Mouse (Mus musculus): ENCODE results near the gene Cmas. TPM values are rescaled to one million over a fixed set of nuclear protein-coding genes. Genes with fewer than 3 reads are reported as not detected.

The Cmas gene
- total and polyA plus RNA-seq, 3 experiments = 11.7 to 35.9 (median 35.0) TPM

DNA sequence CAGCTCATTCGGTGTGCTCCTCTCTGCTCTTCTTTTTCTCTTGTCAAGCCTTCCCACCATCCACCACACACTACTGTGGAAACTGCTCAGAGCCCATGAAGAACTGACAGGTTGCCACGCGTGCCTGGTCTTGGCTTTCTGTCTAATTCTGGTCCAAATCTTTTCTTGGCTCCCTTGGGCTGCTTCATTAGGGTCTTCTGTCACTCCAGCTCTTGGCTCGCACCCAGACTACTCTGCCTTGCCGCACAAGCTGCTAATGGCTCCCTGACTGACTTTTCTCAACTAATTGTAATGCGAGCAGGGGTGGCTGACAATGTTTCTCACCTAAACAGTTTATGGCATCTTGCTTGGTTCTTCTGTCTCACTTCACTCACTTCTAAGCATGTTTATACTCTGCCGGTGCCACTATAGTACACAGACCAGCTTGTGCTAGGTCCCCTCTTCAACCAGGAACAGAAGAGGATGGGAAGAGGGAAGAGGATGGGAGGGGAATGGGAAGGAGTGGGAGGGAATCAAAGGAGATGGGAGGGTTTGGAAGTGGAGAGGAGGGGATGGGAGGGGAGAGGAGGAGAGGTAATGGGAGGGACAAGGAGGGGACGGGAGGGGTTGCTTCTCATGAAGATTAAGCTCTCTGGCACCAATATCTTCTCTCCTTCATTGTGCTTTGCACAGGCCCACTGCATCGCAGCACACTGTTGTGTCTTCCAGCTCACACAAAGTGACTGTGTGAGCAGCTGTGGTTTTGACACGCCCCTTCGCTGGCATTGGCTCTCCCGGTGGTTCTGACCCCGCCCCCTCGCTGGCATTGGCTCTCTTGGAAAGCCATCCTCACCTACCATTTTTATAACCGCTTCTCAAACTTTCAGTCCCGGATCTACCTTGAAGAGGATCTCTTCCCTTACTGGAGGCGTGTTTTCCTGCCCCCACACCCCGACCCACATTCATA lies 31.8 kb downstream of the Cmas start:
- Histone ChIP-seq H3K9ac (ENCODE audit: low read depth, low read length) (no peak overlapping the region), H3K4me1 (ENCODE audit: control insufficient read depth, insufficient read depth, low read length) (no peaks in the 10 kb centered on the region), H3K27ac (no peak overlapping the region), H3K79me2 (replicated peaks; ENCODE audit: control insufficient read depth, insufficient read depth, low read length) (no peaks in the 10 kb centered on the region), H3K36me3 (ENCODE audit: control insufficient read depth, insufficient read depth, low read length) (no peaks in the 10 kb centered on the region), H3K27me3 (ENCODE audit: control insufficient read depth, insufficient read depth, low read length) (no peaks in the 10 kb centered on the region), H3K4me3 (no peak overlapping the region)
- intact Hi-C loops (cut with DNase I) = no loop called here
- 51% methylated on average over 18 of the region's 18 CpGs for WGBS
- DNase-seq = no peak
- TF ChIP-seq POLR2A (IDR thresholded peaks at IDR 0.05; ENCODE audit: insufficient read depth, low read depth, low read length) = no peak
- no peak for TF ChIP-seq CTCF (IDR thresholded peaks at IDR 0.05)
- TF ChIP-seq EP300 (IDR thresholded peaks at IDR 0.05; ENCODE audit: insufficient read depth, low read depth, low read length) = no peak

DNA sequence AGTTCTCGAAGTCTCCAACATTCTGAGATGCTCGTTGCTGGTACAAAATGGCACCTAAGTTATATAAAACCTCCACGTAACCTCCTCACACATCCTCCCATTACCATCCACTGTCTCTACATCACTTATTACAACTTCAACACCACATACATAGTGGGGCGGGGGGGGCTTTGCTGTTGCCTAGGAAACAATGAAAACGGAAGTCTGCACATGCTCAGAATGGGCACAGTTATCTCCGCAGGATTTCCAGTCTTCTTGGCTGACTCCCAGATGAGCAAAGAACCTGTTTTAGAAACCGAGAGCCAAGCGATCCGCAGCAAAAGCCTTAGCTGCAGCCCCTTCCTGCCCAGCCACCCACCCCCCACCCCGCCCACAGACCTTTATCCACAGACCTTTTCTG lies 33.2 kb downstream of the Cmas start:
- no peaks in the 10 kb centered on the region for H3K79me2 ChIP-seq (replicated peaks; ENCODE audit: control insufficient read depth, insufficient read depth, low read length)
- intact Hi-C loops (cut with DNase I) = no loop called here
- H3K27ac ChIP-seq = no peak overlapping the region
- H3K4me1 ChIP-seq (ENCODE audit: control insufficient read depth, insufficient read depth, low read length) = no peaks in the 10 kb centered on the region
- H3K36me3 ChIP-seq (ENCODE audit: control insufficient read depth, insufficient read depth, low read length) = no peaks in the 10 kb centered on the region
- DNase-seq = no peak
- H3K27me3 ChIP-seq (ENCODE audit: control insufficient read depth, insufficient read depth, low read length) = no peaks in the 10 kb centered on the region
- no peak overlapping the region for H3K9ac ChIP-seq (ENCODE audit: low read depth, low read length)
- TF ChIP-seq POLR2A (IDR thresholded peaks at IDR 0.05; ENCODE audit: insufficient read depth, low read depth, low read length) (no peak), EP300 (IDR thresholded peaks at IDR 0.05; ENCODE audit: insufficient read depth, low read depth, low read length) (no peak), CTCF (IDR thresholded peaks at IDR 0.05) (no peak)
- WGBS = 69% methylated on average over 10 of the region's 10 CpGs
- H3K4me3 ChIP-seq = no peak overlapping the region

DNA sequence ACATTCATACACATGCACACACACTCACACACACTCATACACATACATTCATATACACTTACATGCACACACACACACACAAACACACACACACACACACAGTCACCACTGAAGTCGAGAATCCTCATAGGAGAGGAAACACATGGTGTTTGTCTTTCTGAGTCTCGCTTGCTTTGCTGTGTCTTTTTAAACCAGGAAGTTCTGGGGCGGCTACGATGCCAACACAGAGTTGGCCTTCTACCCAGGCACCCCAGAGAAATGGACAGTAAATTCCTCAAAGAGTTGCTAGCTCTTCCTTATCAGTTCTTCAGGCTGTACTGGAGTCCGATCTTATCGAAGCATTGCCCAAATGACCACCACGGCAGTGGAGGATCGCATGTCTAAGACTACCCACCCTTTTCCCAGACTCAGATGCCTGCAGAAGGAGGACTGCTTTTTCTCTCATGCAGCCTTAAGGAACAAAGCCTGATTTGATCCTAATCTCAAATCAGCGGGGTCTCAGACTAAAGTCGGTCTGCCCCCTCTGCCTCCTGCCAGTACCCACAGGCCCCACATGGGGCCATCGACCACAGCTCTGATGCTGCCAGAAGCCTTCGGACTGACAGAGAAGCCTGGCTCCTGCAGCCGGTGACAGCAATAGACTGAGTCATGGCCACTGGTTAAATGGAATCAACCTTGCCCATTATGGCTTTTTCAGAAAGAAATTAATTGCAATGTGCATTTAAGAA lies 35.9 kb downstream of the Cmas start:
- intact Hi-C loops (cut with DNase I) = no loop called here
- no peak for DNase-seq
- no peak for TF ChIP-seq EP300 (IDR thresholded peaks at IDR 0.05; ENCODE audit: insufficient read depth, low read depth, low read length)
- no peak for TF ChIP-seq CTCF (IDR thresholded peaks at IDR 0.05)
- TF ChIP-seq POLR2A (IDR thresholded peaks at IDR 0.05; ENCODE audit: insufficient read depth, low read depth, low read length) = no peak
- H3K36me3 ChIP-seq (ENCODE audit: control insufficient read depth, insufficient read depth, low read length) = no peaks in the 10 kb centered on the region
- H3K27me3 ChIP-seq (ENCODE audit: control insufficient read depth, insufficient read depth, low read length) = no peaks in the 10 kb centered on the region
- WGBS = 30% methylated on average over 13 of the region's 13 CpGs
- H3K27ac ChIP-seq = no peak overlapping the region
- no peaks in the 10 kb centered on the region for H3K79me2 ChIP-seq (replicated peaks; ENCODE audit: control insufficient read depth, insufficient read depth, low read length)
- no peaks in the 10 kb centered on the region for H3K4me1 ChIP-seq (ENCODE audit: control insufficient read depth, insufficient read depth, low read length)
- H3K9ac ChIP-seq (ENCODE audit: low read depth, low read length) = no peak overlapping the region
- no peak overlapping the region for H3K4me3 ChIP-seq

DNA sequence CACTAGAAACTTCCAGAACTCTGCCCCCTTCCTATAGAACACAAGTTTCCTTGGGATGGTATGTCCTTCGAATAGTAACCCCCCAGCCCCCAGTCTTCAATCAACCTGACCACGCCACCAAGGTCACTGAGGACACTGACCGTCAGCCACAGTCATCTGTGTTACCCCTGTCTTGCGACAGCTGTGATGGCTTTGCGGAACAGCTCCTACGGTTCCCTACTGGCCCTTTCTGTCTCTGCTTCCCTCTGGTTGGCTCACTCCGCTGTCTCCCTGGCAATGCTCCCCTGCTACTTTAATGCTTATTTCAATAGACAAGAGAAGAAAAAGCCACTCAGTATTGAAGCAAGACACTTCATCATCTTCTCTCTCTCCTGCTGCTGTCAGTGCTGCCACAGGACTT lies 37.0 kb downstream of the Cmas start:
- Histone ChIP-seq H3K36me3 (ENCODE audit: control insufficient read depth, insufficient read depth, low read length) (no peaks in the 10 kb centered on the region), H3K79me2 (replicated peaks; ENCODE audit: control insufficient read depth, insufficient read depth, low read length) (no peaks in the 10 kb centered on the region), H3K27ac (no peak overlapping the region), H3K27me3 (ENCODE audit: control insufficient read depth, insufficient read depth, low read length) (no peaks in the 10 kb centered on the region), H3K9ac (ENCODE audit: low read depth, low read length) (no peak overlapping the region), H3K4me3 (no peak overlapping the region), H3K4me1 (ENCODE audit: control insufficient read depth, insufficient read depth, low read length) (no peaks in the 10 kb centered on the region)
- WGBS = 68% methylated on average over 7 of the region's 7 CpGs
- DNase-seq = no peak
- no peak for TF ChIP-seq CTCF (IDR thresholded peaks at IDR 0.05)
- no peak for TF ChIP-seq EP300 (IDR thresholded peaks at IDR 0.05; ENCODE audit: insufficient read depth, low read depth, low read length)
- no peak for TF ChIP-seq POLR2A (IDR thresholded peaks at IDR 0.05; ENCODE audit: insufficient read depth, low read depth, low read length)
- intact Hi-C loops (cut with DNase I) = no loop called here

DNA sequence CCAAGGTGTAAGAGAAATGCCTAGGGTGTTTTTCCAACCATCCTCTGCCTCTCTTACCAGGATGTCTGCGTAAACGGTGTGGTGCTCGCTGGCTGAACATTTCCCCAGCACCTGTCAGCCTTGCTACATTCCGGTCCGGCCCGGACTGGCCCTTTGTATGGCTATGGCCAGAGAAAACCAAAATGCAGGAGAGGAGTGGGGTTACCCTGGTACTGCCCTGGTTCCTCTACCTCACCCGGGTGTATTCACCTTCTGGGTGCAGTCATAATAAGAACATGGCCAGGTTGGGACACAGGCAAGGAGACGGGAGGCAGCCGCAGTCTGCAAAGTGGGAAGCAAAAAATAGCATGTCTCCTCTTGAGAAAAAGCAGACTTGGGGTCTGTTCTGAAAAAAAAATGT lies 38.6 kb downstream of the Cmas start:
- WGBS = 80% methylated on average over 9 of the region's 9 CpGs
- intact Hi-C loops (cut with DNase I) = no loop called here
- H3K9ac ChIP-seq (ENCODE audit: low read depth, low read length) = no peak overlapping the region

More for the DNA sequence above, 38.6 kb downstream of the Cmas start:
- Histone ChIP-seq H3K36me3 (ENCODE audit: control insufficient read depth, insufficient read depth, low read length) (no peaks in the 10 kb centered on the region), H3K4me3 (no peak overlapping the region), H3K27ac (no peak overlapping the region), H3K79me2 (replicated peaks; ENCODE audit: control insufficient read depth, insufficient read depth, low read length) (no peaks in the 10 kb centered on the region), H3K27me3 (ENCODE audit: control insufficient read depth, insufficient read depth, low read length) (no peaks in the 10 kb centered on the region), H3K4me1 (ENCODE audit: control insufficient read depth, insufficient read depth, low read length) (no peaks in the 10 kb centered on the region)
- TF ChIP-seq POLR2A (IDR thresholded peaks at IDR 0.05; ENCODE audit: insufficient read depth, low read depth, low read length) (no peak), CTCF (IDR thresholded peaks at IDR 0.05) (no peak), EP300 (IDR thresholded peaks at IDR 0.05; ENCODE audit: insufficient read depth, low read depth, low read length) (no peak)
- no peak for DNase-seq

Measured in heart, adult 2 months (tissue).